Mouse (Mus musculus) megakaryocyte, adult 5-6 weeks (primary cell): ENCODE results near the gene Apoa2. TPM values are rescaled to one million over a fixed set of nuclear protein-coding genes. Genes with fewer than 3 reads are reported as not detected.
"Not testable (repeated sequence)": the region's sequence is repeated elsewhere in the genome, so short reads cannot be mapped to it uniquely, and the experiment has no call there.

Experiments used
- ATAC-seq: 2 replicates; pipeline ENCODE4 v1.8.0; 2016; ENCODE audit warnings: mild to moderate bottlenecking, inconsistent platforms; ENCODE audit not compliant: poor library complexity, severe bottlenecking
- total RNA-seq, 2 experiments: library from RNA; stranded (forward) in 1 of 2; stranded (reverse) in 1 of 2; fragments of 153-499, 151-499 nt in 1 of 2; fragments of 221-1000, 200-1000 nt in 1 of 2; gene quantifications; 2 replicates each; pipeline versions ENCODE4 v1.2.3 to v1.2.4; 2015 to 2017

The Apoa2 gene
- total RNA-seq, 2 experiments from 2014 or later: not detected

- ATAC-seq: peak; percentile 80
These were observed 9.3 kb downstream of the Apoa2 start, which contains the start of gene Fcer1g for GRCm38 (mm10) chr1:171234126-171234525. TSS of gene Fcer1g (minus strand) at chr1:171234365.

- ATAC-seq: peak; percentile 37
These were observed 9.7 kb downstream of the Apoa2 start for GRCm38 (mm10) chr1:171234538-171234937.

GRCm38 (mm10) chr1:171235791-171236190 lies 10.9 kb downstream of the Apoa2 start:
- no peak for ATAC-seq

DNA sequence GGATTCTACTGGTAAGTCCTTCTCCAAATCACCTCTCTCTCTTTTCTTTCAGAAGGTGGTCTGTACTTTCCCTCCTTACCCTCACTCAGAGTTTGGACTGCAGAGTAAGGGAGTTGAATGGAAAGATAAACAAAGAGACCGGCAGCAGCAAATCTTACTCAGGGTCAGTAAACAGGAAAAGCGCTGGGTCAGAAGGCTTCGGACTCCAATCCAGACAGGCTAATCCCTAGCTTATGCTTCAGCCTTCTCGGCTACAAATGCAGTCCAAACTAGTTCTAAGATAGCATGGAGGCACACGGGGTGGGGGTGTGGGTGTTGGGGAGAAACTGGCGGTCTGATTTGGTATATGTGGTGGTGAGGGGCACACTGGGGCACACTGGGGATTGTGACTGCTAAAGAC lies 12.6 kb downstream of the Apoa2 start:
- ATAC-seq: no peak

GRCm38 (mm10) chr1:171238463-171238862 lies 13.6 kb downstream of the Apoa2 start:
- peak; percentile 72 for ATAC-seq

DNA sequence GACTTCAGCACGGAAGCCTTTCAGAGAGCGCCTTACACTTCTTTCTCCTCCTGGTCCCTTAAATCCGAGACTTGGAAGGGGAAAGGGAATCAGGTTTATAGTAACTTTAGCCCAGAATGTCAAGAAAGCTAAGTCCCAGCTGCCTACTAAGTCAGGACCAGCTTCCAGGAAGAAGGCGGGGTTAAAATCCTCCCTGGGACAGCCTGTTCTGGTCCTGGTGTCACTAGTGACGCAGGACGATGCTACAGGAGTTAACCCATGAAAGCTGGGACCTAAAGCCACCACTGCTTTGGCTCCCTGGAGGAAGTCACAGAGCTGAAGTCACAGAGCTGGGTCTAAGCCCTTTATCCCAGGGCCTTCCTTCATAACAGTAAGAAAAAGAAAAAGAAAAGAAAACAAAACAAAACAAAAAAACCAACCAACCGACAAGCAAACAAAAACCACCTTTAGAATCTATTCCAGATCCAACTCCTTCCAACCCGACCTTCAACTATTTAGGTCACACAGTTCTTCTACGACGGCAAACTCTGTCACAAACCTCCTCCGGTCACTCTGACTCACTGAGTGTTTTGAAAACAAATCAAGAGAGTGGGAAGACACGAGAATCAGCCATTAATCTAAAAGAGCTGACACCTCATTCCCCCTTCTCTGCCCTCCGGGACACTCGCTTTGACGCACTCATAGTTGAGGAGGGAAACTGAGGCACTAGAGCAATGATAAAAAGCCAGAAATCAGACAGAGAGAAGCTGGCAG lies 15.3 kb downstream of the Apoa2 start:
- no peak for ATAC-seq

GRCm38 (mm10) chr1:171240911-171241310 lies 16.1 kb downstream of the Apoa2 start:
- ATAC-seq: no peak

DNA sequence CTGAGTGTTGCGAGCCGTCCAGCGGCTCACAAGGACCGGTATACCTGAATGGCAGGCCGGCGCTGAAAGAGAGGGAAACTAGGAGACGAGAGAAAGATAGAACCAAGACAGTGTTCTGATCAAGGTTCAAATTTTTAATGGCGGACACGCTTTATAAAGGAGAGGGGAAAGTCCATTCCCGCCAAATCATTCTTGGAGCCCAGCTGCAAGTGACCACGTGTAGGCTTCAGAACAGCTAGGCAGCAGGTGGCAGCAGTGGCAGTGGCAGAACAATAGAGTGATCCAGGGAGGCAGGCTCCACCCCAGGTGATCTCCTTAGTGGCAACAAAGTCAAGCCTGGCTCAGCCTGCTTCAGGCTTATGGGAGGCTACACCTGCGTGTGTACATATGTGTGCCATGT lies 17.1 kb downstream of the Apoa2 start:
- not testable (repeated sequence) for ATAC-seq

GRCm38 (mm10) chr1:171245353-171245752 lies 20.5 kb downstream of the Apoa2 start:
- no peak for ATAC-seq

GRCm38 (mm10) chr1:171246709-171247452 lies 22.0 kb downstream of the Apoa2 start:
- ATAC-seq: peak; percentile 97

GRCm38 (mm10) chr1:171247453-171247841 lies 22.6 kb downstream of the Apoa2 start:
- ATAC-seq: peak; percentile 36

DNA sequence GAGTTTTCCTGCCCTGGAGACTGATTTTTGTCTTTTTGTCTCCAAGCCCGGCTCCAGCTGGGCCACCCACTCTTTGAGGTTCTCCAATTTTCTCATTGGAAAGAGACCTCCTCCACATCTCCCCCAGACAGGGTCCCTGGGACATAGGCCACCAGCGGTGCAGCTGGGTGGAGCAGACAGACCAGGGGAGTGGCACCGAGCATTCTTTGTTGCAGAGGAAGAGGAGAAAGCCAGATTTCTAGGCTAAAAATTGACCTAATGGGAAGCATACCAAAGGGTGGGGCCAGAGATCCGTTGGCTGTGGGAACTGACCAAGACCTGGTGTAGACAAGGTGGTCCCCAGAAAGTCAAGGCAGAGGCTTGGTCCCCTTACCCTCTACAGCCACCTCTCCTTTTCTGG lies 23.1 kb downstream of the Apoa2 start:
- ATAC-seq: no peak

GRCm38 (mm10) chr1:171248386-171249226 lies 23.8 kb downstream of the Apoa2 start:
- ATAC-seq: no peak

DNA sequence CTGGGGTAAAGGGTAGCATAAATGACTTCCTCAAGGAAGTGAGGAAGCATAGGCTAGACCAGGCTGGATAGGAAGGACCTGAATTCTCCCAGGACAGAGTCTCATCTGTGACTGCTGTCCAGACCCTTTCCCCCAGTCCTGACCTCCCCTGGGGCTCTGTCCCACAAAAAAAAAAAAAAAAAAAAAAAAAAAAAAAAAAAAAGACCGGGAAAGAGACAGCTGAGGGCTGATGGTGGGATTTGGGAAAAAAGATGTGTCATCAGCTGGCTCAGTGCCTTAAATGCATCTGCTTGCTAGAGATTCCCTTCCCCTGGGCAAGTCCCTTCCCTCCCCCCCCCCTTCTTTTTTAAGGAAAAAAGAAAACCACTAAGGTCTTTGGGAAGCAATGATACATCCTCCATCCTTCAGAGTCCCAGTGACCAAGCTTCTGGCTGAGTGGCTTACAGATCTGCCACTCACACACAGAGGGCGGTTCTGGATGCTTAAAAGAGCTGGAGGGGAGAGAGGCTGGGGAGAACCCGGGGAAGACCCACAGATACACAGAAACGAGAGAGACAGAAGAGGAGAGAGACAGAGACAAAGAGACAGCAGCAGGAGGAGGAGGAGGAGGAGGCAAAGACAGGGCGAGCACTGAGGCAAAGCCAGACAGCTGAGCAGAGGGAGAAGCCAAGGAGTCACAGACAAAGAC lies 25.2 kb downstream of the Apoa2 start, which contains the start of gene Adamts4:
Adamts4 (plus strand) TSS at position 509 of the 688 bp plus-strand sequence.
- ATAC-seq: no peak

DNA sequence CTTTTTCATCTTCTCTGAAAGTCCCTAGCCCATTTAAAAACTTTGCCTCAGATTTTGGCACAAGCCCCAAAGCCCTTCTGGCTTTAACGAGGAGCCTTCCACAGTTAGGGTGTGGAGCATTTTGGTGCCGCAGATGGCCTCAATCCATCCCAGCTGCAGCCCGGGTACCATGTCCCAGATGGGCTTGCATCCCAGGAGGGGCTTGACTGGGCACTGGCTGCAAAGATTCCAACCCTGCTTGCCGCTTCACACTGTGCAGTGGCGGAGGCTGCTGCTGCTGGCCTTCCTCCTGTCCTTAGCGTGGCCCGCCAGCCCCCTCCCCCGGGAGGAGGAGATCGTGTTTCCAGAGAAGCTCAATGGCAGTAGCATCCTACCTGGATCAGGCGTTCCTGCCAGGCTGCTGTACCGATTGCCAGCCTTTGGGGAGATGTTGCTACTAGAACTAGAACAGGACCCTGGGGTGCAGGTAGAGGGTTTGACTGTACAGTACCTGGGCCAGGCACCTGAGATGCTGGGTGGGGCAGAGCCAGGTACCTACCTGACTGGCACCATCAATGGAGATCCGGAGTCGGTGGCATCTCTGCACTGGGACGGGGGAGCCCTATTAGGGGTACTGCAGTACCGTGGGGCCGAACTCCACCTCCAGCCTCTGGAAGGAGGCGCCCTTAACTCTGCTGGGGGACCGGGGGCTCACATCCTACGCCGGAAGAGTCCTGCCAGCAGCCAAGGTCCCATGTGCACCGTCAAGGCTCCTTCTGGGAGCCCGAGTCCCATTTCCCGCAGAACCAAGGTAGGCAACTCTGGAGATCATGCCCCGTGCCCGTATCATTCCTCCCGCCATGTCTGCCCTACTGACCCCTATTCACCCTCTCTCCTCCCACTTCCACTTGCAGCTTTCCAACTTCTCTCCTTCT lies 26.1 kb downstream of the Apoa2 start, which contains the start of gene Ndufs2:
Ndufs2 (minus strand) TSS at position 709 of the 914 bp plus-strand sequence.
- no peak for ATAC-seq

DNA sequence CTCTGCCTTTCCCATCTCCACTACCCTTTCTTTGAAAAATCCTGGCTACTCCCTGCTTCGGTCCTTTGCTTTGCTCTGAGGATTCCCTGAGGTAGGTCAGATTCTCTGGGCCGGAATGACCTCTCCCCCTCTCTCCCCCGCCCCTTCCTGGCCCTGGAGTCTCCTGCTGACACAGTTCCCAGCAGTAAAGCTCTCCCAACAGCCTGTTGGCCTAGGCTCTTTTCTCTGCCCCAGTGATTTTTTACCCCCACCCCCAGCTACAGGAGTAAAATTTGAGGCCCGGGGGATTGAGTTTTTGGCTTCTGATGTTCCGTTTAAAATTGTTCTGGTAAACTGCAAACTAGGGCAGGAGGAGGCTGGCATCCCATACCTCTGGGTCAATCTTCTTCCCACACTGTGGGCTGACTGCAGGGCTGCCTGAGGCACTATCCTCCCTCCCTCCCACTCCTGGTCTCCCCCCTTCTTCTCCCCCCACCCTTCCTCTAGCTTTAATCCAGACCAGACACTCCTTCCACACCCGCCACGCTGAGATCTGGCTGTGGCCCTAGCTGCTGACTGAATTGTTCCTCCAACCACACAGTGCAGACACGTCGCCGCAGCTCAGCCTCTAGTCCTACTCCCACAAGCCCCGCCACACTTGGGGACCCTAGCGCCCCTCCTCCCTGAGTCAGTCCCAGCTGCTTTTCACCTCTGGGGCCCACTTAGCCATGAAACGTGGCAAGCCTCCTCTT lies 26.9 kb downstream of the Apoa2 start:
- ATAC-seq: no peak

DNA sequence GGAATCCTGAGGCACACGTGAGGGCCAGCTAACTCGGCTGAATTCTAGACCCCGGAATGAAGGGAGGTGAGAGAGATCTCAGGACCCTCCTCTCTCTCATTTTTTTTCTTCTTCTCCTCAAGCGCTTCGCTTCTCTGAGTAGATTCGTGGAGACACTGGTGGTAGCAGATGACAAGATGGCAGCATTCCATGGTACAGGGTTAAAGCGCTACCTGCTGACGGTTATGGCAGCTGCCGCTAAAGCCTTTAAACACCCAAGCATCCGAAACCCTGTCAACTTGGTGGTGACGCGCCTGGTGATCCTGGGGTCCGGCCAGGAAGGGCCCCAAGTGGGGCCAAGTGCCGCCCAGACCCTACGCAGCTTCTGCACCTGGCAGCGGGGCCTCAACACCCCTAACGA lies 27.6 kb downstream of the Apoa2 start:
- ATAC-seq: no peak

DNA sequence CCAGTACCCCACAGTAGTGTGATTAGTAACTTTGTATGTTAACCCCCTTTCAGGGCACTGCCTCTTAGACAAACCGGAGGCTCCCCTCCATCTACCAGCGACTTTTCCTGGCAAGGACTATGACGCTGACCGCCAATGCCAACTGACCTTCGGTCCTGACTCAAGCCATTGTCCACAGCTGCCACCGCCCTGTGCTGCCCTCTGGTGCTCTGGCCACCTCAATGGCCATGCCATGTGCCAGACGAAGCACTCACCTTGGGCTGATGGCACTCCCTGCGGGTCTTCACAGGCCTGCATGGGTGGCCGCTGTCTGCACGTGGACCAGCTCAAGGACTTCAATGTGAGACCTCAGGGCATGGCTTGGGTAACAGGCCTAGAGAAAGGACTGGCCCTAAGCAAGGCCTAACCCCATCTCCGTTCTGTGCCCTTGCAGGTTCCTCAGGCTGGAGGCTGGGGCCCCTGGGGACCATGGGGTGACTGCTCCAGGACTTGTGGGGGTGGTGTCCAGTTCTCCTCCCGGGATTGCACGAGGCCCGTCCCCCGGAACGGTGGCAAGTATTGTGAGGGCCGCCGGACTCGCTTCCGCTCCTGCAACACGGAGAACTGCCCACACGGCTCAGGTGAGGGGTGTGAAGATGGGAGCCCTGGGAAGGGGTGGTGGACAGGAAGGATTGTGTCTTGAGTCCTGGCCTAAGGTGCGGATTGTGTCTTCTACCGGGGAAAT lies 31.4 kb downstream of the Apoa2 start:
- no peak for ATAC-seq
